Mouse (Mus musculus): Measurements from ENCODE around the gene Impdh1.

- TF ChIP-seq TAL1 (IDR thresholded peaks at IDR 0.05; ENCODE audit: low read length) (no peak), GATA1 (IDR thresholded peaks at IDR 0.05; ENCODE audit: low read length) (no peak)
Observed at GRCm38 (mm10) chr6:29204932-29205614, 11.1 kb downstream of the Impdh1 start.
